Mouse (Mus musculus) MEL-GATA-1-ER (cell line): ENCODE measurements around the gene Kcnj10.

Source experiments
- DNase-seq: peaks from one replicate; pipeline ENCODE4 v3.0.0-alpha.2; 2012; ENCODE audit warnings: low read depth; ENCODE audit errors: extremely low read depth

Kcnj10 gene

GRCm38 (mm10) chr1:172329616-172330015 is 11.4 kb upstream of the Kcnj10 start:
- no peak for DNase-seq

GRCm38 (mm10) chr1:172331422-172331947 is 9.5 kb upstream of the Kcnj10 start:
- peak; percentile 17 for DNase-seq

GRCm38 (mm10) chr1:172332925-172333324 is 8.1 kb upstream of the Kcnj10 start:
- DNase-seq: no peak

- DNase-seq: no peak
Observed at GRCm38 (mm10) chr1:172333512-172333911, 7.5 kb upstream of the Kcnj10 start.

GRCm38 (mm10) chr1:172335804-172336203 is 5.2 kb upstream of the Kcnj10 start:
- DNase-seq: no peak

GRCm38 (mm10) chr1:172337411-172338185 is 3.4 kb upstream of the Kcnj10 start:
- no peak for DNase-seq

GRCm38 (mm10) chr1:172341386-172341785 is 376 bp downstream of the Kcnj10 start:
- no peak for DNase-seq

GRCm38 (mm10) chr1:172342729-172343128 is 1.7 kb downstream of the Kcnj10 start:
- no peak for DNase-seq

GRCm38 (mm10) chr1:172343914-172344313 is 2.9 kb downstream of the Kcnj10 start:
- DNase-seq: no peak

- DNase-seq: no peak
Observed at GRCm38 (mm10) chr1:172344820-172345219, 3.8 kb downstream of the Kcnj10 start.

- no peak for DNase-seq
Observed at GRCm38 (mm10) chr1:172346707-172347106, 5.7 kb downstream of the Kcnj10 start.

GRCm38 (mm10) chr1:172347382-172347781 is 6.4 kb downstream of the Kcnj10 start:
- DNase-seq: no peak

- no peak for DNase-seq
Observed at GRCm38 (mm10) chr1:172349504-172349903, 8.5 kb downstream of the Kcnj10 start.

GRCm38 (mm10) chr1:172349916-172350812 is 9.2 kb downstream of the Kcnj10 start:
- no peak for DNase-seq

- no peak for DNase-seq
Observed at GRCm38 (mm10) chr1:172352001-172352400, 11.0 kb downstream of the Kcnj10 start.

- no peak for DNase-seq
Observed at GRCm38 (mm10) chr1:172352453-172352852, 11.4 kb downstream of the Kcnj10 start.

- no peak for DNase-seq
Observed at GRCm38 (mm10) chr1:172355336-172355735, 14.3 kb downstream of the Kcnj10 start.

- DNase-seq: no peak
Observed at GRCm38 (mm10) chr1:172357550-172357949, 16.5 kb downstream of the Kcnj10 start.

- DNase-seq: no peak
Observed at GRCm38 (mm10) chr1:172358341-172358740, 17.3 kb downstream of the Kcnj10 start.

- peak; percentile 76 for DNase-seq
Observed at GRCm38 (mm10) chr1:172364684-172365083, 23.7 kb downstream of the Kcnj10 start.

- no peak for DNase-seq
Observed at GRCm38 (mm10) chr1:172368768-172369418, 27.9 kb downstream of the Kcnj10 start.
